Mouse (Mus musculus) forebrain, embryonic 15.5 days (tissue): ENCODE results near the gene Mfap2. TPM values are rescaled to one million over a fixed set of nuclear protein-coding genes. Genes with fewer than 3 reads are reported as not detected.

ENCODE experiments used
- ATAC-seq: fragments of 200-750 bp; cut with Nextera tagmentation; replicated peaks from 2 replicates; pipeline ENCODE4 v1.8.0; 2017; ENCODE audit warnings: mild to moderate bottlenecking, moderate TSS enrichment, moderate library complexity
- H3K27ac ChIP-seq: fragments of 300-500 bp; sonication (generic); replicated peaks from 2 replicates; pipeline ENCODE4 v1.5.1; 2015; ENCODE audit warnings: mild to moderate bottlenecking, inconsistent platforms
- H3K27me3 ChIP-seq: fragments of 300-500 bp; sonication (generic); 2 replicates; pipeline ENCODE4 v1.6.1; 2015; ENCODE audit warnings: inconsistent platforms
- H3K36me3 ChIP-seq: fragments of 300-500 bp; sonication (generic); 2 replicates; pipeline ENCODE4 v1.6.1; 2015; ENCODE audit warnings: mild to moderate bottlenecking, inconsistent platforms
- H3K4me1 ChIP-seq: fragments of 300-500 bp; sonication (generic); 2 replicates; pipeline ENCODE4 v1.6.1; 2015; ENCODE audit warnings: inconsistent platforms
- H3K4me2 ChIP-seq: fragments of 300-500 bp; sonication (generic); replicated peaks from 2 replicates; pipeline ENCODE4 v1.6.1; 2015; ENCODE audit warnings: mild to moderate bottlenecking, inconsistent platforms
- H3K4me3 ChIP-seq: fragments of 300-500 bp; sonication (generic); 2 replicates; pipeline ENCODE4 v1.5.1; 2015; ENCODE audit warnings: mild to moderate bottlenecking, inconsistent platforms
- H3K9ac ChIP-seq: fragments of 300-500 bp; sonication (generic); replicated peaks from 2 replicates; pipeline ENCODE4 v1.6.1; 2015; ENCODE audit warnings: mild to moderate bottlenecking, inconsistent platforms
- H3K9me3 ChIP-seq: fragments of 300-500 bp; sonication (generic); 2 replicates; pipeline ENCODE4 v1.6.1; 2016; ENCODE audit warnings: inconsistent platforms
- WGBS: fragments of 180-500 bp; shearing (Covaris S2); methylation state at CpG from one replicate; pipeline ENCODE4 v1.1.7; 2015; ENCODE audit warnings: mixed read lengths; 5-methylcytosine and 5-hydroxymethylcytosine counted together
- polyA plus RNA-seq: library from polyadenylated mRNA; unstranded; fragments of >200 nt; fragmentation: Nextera tagmentation; extraction: Ambion mirVana; gene quantifications from 2 replicates; pipeline ENCODE4 v1.2.1, GENCODE M21; 2015

Mfap2 gene
- polyA plus RNA-seq, 1 experiment from 2014 or later, result 215 TPM

- Histone ChIP-seq H3K27me3 (no peaks in the 10 kb centered on the region), H3K9ac (no peak overlapping the region), H3K27ac (no peak overlapping the region), H3K4me3 (no peak overlapping the region), H3K4me1 (peaks cover 27% of the 10 kb centered on the region), H3K4me2 (no peak overlapping the region), H3K9me3 (no peaks in the 10 kb centered on the region), H3K36me3 (peaks cover 50% of the 10 kb centered on the region)
- ATAC-seq, result no peak
- WGBS, result 79% methylated on average over 20 of the region's 20 CpGs
Measured at GRCm38 (mm10) chr4:140992215-140992614, 18.0 kb upstream of the Mfap2 start.

GRCm38 (mm10) chr4:140993846-140994245 is 16.4 kb upstream of the Mfap2 start:
- Histone ChIP-seq H3K27me3 (no peaks in the 10 kb centered on the region), H3K4me1 (peaks cover 11% of the 10 kb centered on the region), H3K9me3 (no peaks in the 10 kb centered on the region), H3K4me2 (no peak overlapping the region), H3K36me3 (peaks cover 63% of the 10 kb centered on the region), H3K4me3 (no peak overlapping the region), H3K9ac (no peak overlapping the region), H3K27ac (no peak overlapping the region)
- no peak for ATAC-seq
- 88% methylated on average over 8 of the region's 8 CpGs for WGBS

GRCm38 (mm10) chr4:140995811-140996210 is 14.4 kb upstream of the Mfap2 start:
- H3K4me2 ChIP-seq, result no peak overlapping the region
- ATAC-seq, result no peak

GRCm38 (mm10) chr4:140996812-140997211 is 13.4 kb upstream of the Mfap2 start:
- ATAC-seq, result no peak
- H3K4me2 ChIP-seq, result no peak overlapping the region
- no peaks in the 10 kb centered on the region for H3K4me1 ChIP-seq
- no peak overlapping the region for H3K9ac ChIP-seq
- H3K27ac ChIP-seq, result no peak overlapping the region
- no peaks in the 10 kb centered on the region for H3K9me3 ChIP-seq
- WGBS, result 96% methylated on average over 9 of the region's 9 CpGs
- H3K27me3 ChIP-seq, result no peaks in the 10 kb centered on the region
- H3K4me3 ChIP-seq, result no peak overlapping the region
- peaks cover 92% of the 10 kb centered on the region for H3K36me3 ChIP-seq

More at GRCm38 (mm10) chr4:140995811-140996210, 14.4 kb upstream of the Mfap2 start:
- Histone ChIP-seq H3K27me3 (no peaks in the 10 kb centered on the region), H3K36me3 (peaks cover 82% of the 10 kb centered on the region), H3K4me3 (no peak overlapping the region), H3K9me3 (no peaks in the 10 kb centered on the region), H3K9ac (no peak overlapping the region), H3K4me1 (no peaks in the 10 kb centered on the region), H3K27ac (no peak overlapping the region)
- WGBS, result 91% methylated on average over 8 of the region's 8 CpGs

- H3K9ac ChIP-seq, result no peak overlapping the region
- H3K27ac ChIP-seq, result no peak overlapping the region
- no peak for ATAC-seq
- H3K4me2 ChIP-seq, result no peak overlapping the region
- no peaks in the 10 kb centered on the region for H3K27me3 ChIP-seq
- H3K4me1 ChIP-seq, result peaks cover 6% of the 10 kb centered on the region
- 88% methylated on average over 13 of the region's 13 CpGs for WGBS
- no peaks in the 10 kb centered on the region for H3K9me3 ChIP-seq
- H3K36me3 ChIP-seq, result peaks cover 70% of the 10 kb centered on the region
- no peak overlapping the region for H3K4me3 ChIP-seq
Measured at GRCm38 (mm10) chr4:141005983-141006382, 4.2 kb upstream of the Mfap2 start.

GRCm38 (mm10) chr4:141008028-141008427 is 2.2 kb upstream of the Mfap2 start:
- H3K9ac ChIP-seq, result no peak overlapping the region
- H3K4me3 ChIP-seq, result no peak overlapping the region
- H3K27ac ChIP-seq, result no peak overlapping the region
- H3K9me3 ChIP-seq, result no peaks in the 10 kb centered on the region
- ATAC-seq, result no peak
- peaks cover 54% of the 10 kb centered on the region for H3K36me3 ChIP-seq
- peaks cover 24% of the 10 kb centered on the region for H3K4me1 ChIP-seq
- WGBS, result 79% methylated on average over 8 of the region's 8 CpGs
- no peaks in the 10 kb centered on the region for H3K27me3 ChIP-seq
- no peak overlapping the region for H3K4me2 ChIP-seq

- peak; percentile 86 for ATAC-seq
- peak overlapping the region; percentile 79 for H3K9ac ChIP-seq
- H3K36me3 ChIP-seq, result peaks cover 54% of the 10 kb centered on the region
- H3K4me2 ChIP-seq, result peak overlapping the region; percentile 76
- H3K27me3 ChIP-seq, result no peaks in the 10 kb centered on the region
- peak overlapping the region; percentile 67 for H3K4me3 ChIP-seq
- H3K27ac ChIP-seq, result peak overlapping the region; percentile 90
- WGBS, result 0% methylated on average over 26 of the region's 26 CpGs
- H3K4me1 ChIP-seq, result peaks cover 42% of the 10 kb centered on the region
- no peaks in the 10 kb centered on the region for H3K9me3 ChIP-seq
Measured at GRCm38 (mm10) chr4:141010526-141010925, 308 bp downstream of the Mfap2 start.

GRCm38 (mm10) chr4:141010941-141011429 is 767 bp downstream of the Mfap2 start:
- Histone ChIP-seq H3K4me1 (peaks cover 43% of the 10 kb centered on the region), H3K4me2 (peak overlapping the region; percentile 76), H3K9me3 (no peaks in the 10 kb centered on the region), H3K27ac (peak overlapping the region; percentile 90), H3K9ac (peak overlapping the region; percentile 79), H3K36me3 (peaks cover 55% of the 10 kb centered on the region), H3K4me3 (peak overlapping the region; percentile 67), H3K27me3 (no peaks in the 10 kb centered on the region)
- under 1% methylated on average over 17 of the region's 17 CpGs for WGBS
- ATAC-seq, result peak; percentile 36

- Histone ChIP-seq H3K4me2 (peak overlapping the region; percentile 76), H3K27me3 (no peaks in the 10 kb centered on the region), H3K36me3 (peaks cover 51% of the 10 kb centered on the region), H3K9me3 (no peaks in the 10 kb centered on the region), H3K27ac (peak overlapping the region; percentile 90), H3K9ac (peak overlapping the region; percentile 79), H3K4me3 (peak overlapping the region; percentile 67), H3K4me1 (peaks cover 43% of the 10 kb centered on the region)
- ATAC-seq, result peak; percentile 36
- 34% methylated on average over 14 of the region's 14 CpGs for WGBS
Measured at GRCm38 (mm10) chr4:141011556-141012328, 1.5 kb downstream of the Mfap2 start.

- no peaks in the 10 kb centered on the region for H3K9me3 ChIP-seq
- H3K4me3 ChIP-seq, result peak overlapping the region; percentile 67
- ATAC-seq, result no peak
- no peaks in the 10 kb centered on the region for H3K27me3 ChIP-seq
- peak overlapping the region; percentile 79; the same call in 1 of the 2 replicates for H3K9ac ChIP-seq
- peak overlapping the region; percentile 76 for H3K4me2 ChIP-seq
- H3K4me1 ChIP-seq, result peaks cover 48% of the 10 kb centered on the region
- H3K27ac ChIP-seq, result peak overlapping the region; percentile 90
- H3K36me3 ChIP-seq, result peaks cover 46% of the 10 kb centered on the region
- 55% methylated on average over 10 of the region's 10 CpGs for WGBS
Measured at GRCm38 (mm10) chr4:141012558-141012957, 2.3 kb downstream of the Mfap2 start.

GRCm38 (mm10) chr4:141014114-141014513 is 3.9 kb downstream of the Mfap2 start:
- Histone ChIP-seq H3K4me3 (no peak overlapping the region), H3K4me2 (no peak overlapping the region), H3K36me3 (peaks cover 37% of the 10 kb centered on the region), H3K4me1 (peaks cover 60% of the 10 kb centered on the region), H3K9me3 (no peaks in the 10 kb centered on the region), H3K27me3 (no peaks in the 10 kb centered on the region), H3K27ac (no peak overlapping the region), H3K9ac (no peak overlapping the region)
- 63% methylated on average over 8 of the region's 8 CpGs for WGBS
- ATAC-seq, result no peak

- no peak for ATAC-seq
- peaks cover 67% of the 10 kb centered on the region for H3K4me1 ChIP-seq
- H3K4me2 ChIP-seq, result no peak overlapping the region
- no peak overlapping the region for H3K9ac ChIP-seq
- H3K9me3 ChIP-seq, result no peaks in the 10 kb centered on the region
- no peak overlapping the region for H3K27ac ChIP-seq
- H3K4me3 ChIP-seq, result no peak overlapping the region
- H3K36me3 ChIP-seq, result peaks cover 37% of the 10 kb centered on the region
- H3K27me3 ChIP-seq, result no peaks in the 10 kb centered on the region
- 92% methylated on average over 11 of the region's 11 CpGs for WGBS
Measured at GRCm38 (mm10) chr4:141014856-141015255, 4.6 kb downstream of the Mfap2 start.
